Mouse (Mus musculus): Measurements from ENCODE around the gene Tlx1. TPM values are rescaled to one million over a fixed set of nuclear protein-coding genes. Genes with fewer than 3 reads are reported as not detected.

The Tlx1 gene
- polyA plus RNA-seq (2012; rRNA removed) (0.68 and 0.82 TPM in 2 replicates), polyA plus RNA-seq (2014; fragmentation: Nextera tagmentation; extraction: Ambion mirVana) (0.18 and 0.55 TPM in 2 replicates)

GRCm38 (mm10) chr19:45150490-45151181, at the start of gene Tlx1:
Gene Tlx1, plus strand, starts transcription at chr19:45150680.
- 0 out of 2 replicates have a peak within 1 kb of the TSS, but pooled peaks have one; percentile 25 for H3K9ac ChIP-seq (ENCODE audit: low read depth, low read length, severe bottlenecking)

GRCm38 (mm10) chr19:45105591-45105990, 44.9 kb upstream of the Tlx1 start:
- Histone ChIP-seq H3K4me2 (replicated peaks; ENCODE audit: low read depth, low read length, severe bottlenecking) (no peak overlapping the region), H3K9me3 (ENCODE audit: control insufficient read depth, low read length) (no peaks in the 10 kb centered on the region), H3K36me3 (ENCODE audit: control insufficient read depth, insufficient read depth, low read length) (no peaks in the 10 kb centered on the region), H3K27ac (replicated peaks; ENCODE audit: low read depth, low read length) (no peak overlapping the region), H3K27me3 (ENCODE audit: control insufficient read depth, insufficient read depth, low read length) (peaks cover 33% of the 10 kb centered on the region), H3K9ac (ENCODE audit: low read depth, low read length, severe bottlenecking) (no peak overlapping the region), H3K4me3 (replicated peaks; ENCODE audit: low read length) (no peak overlapping the region), H3K4me1 (ENCODE audit: control insufficient read depth, insufficient read depth, low read length) (no peaks in the 10 kb centered on the region)
- ATAC-seq (ENCODE audit: low FRiP score, low read depth) (no peak), DNase-seq (ENCODE audit: low spot score) (no peak)
- no peak for TF ChIP-seq POLR2A (IDR thresholded peaks at IDR 0.05; ENCODE audit: borderline replicate concordance, extremely low read depth, insufficient read depth, insufficient read length)
- 47% methylated on average over 1 of the region's 1 CpGs for WGBS

More at GRCm38 (mm10) chr19:45150490-45151181, at the start of gene Tlx1:
- Histone ChIP-seq H3K36me3 (ENCODE audit: control insufficient read depth, insufficient read depth, low read length) (no peaks in the 10 kb centered on the region), H3K27ac (replicated peaks; ENCODE audit: low read depth, low read length) (no peak within 1 kb of the TSS), H3K27me3 (ENCODE audit: control insufficient read depth, insufficient read depth, low read length) (peaks cover 98% of the 10 kb centered on the region), H3K4me2 (replicated peaks; ENCODE audit: low read depth, low read length, severe bottlenecking) (peak within 1 kb of the TSS; percentile 51), H3K4me3 (replicated peaks; ENCODE audit: low read length) (peak within 1 kb of the TSS; percentile 33), H3K9me3 (ENCODE audit: control insufficient read depth, low read length) (no peaks in the 10 kb centered on the region), H3K4me1 (ENCODE audit: control insufficient read depth, insufficient read depth, low read length) (peaks cover 12% of the 10 kb centered on the region)
- under 1% methylated on average over 52 of the region's 61 CpGs for WGBS
- TF ChIP-seq POLR2A (IDR thresholded peaks at IDR 0.05; ENCODE audit: borderline replicate concordance, extremely low read depth, insufficient read depth, insufficient read length), result no peak
- DNase-seq (ENCODE audit: low spot score) (no peak), ATAC-seq (ENCODE audit: low FRiP score, low read depth) (no peak; the same call in 1 of the 2 replicates)

GRCm38 (mm10) chr19:45106689-45107088, 43.8 kb upstream of the Tlx1 start:
- Histone ChIP-seq H3K27ac (replicated peaks; ENCODE audit: low read depth, low read length) (no peak overlapping the region), H3K4me3 (replicated peaks; ENCODE audit: low read length) (no peak overlapping the region), H3K4me2 (replicated peaks; ENCODE audit: low read depth, low read length, severe bottlenecking) (no peak overlapping the region), H3K27me3 (ENCODE audit: control insufficient read depth, insufficient read depth, low read length) (peaks cover 33% of the 10 kb centered on the region), H3K4me1 (ENCODE audit: control insufficient read depth, insufficient read depth, low read length) (no peaks in the 10 kb centered on the region), H3K9me3 (ENCODE audit: control insufficient read depth, low read length) (no peaks in the 10 kb centered on the region), H3K36me3 (ENCODE audit: control insufficient read depth, insufficient read depth, low read length) (no peaks in the 10 kb centered on the region), H3K9ac (ENCODE audit: low read depth, low read length, severe bottlenecking) (no peak overlapping the region)
- no peak for TF ChIP-seq POLR2A (IDR thresholded peaks at IDR 0.05; ENCODE audit: borderline replicate concordance, extremely low read depth, insufficient read depth, insufficient read length)
- DNase-seq (ENCODE audit: low spot score) (no peak), ATAC-seq (ENCODE audit: low FRiP score, low read depth) (no peak)
- WGBS, result 47% methylated on average over 6 of the region's 6 CpGs

- 70% methylated on average over 8 of the region's 8 CpGs for WGBS
- H3K9ac ChIP-seq (ENCODE audit: low read depth, low read length, severe bottlenecking), result no peak overlapping the region
- no peak for TF ChIP-seq POLR2A (IDR thresholded peaks at IDR 0.05; ENCODE audit: borderline replicate concordance, extremely low read depth, insufficient read depth, insufficient read length)
- no peaks in the 10 kb centered on the region for H3K36me3 ChIP-seq (ENCODE audit: control insufficient read depth, insufficient read depth, low read length)
- no peak for DNase-seq (ENCODE audit: low spot score)
- ATAC-seq (ENCODE audit: low FRiP score, low read depth), result no peak
- peaks cover 3% of the 10 kb centered on the region; the same call in 1 of the 2 replicates for H3K27me3 ChIP-seq (ENCODE audit: control insufficient read depth, insufficient read depth, low read length)
- no peaks in the 10 kb centered on the region for H3K9me3 ChIP-seq (ENCODE audit: control insufficient read depth, low read length)
- no peak overlapping the region for H3K4me3 ChIP-seq (replicated peaks; ENCODE audit: low read length)
- H3K27ac ChIP-seq (replicated peaks; ENCODE audit: low read depth, low read length), result no peak overlapping the region
- no peaks in the 10 kb centered on the region for H3K4me1 ChIP-seq (ENCODE audit: control insufficient read depth, insufficient read depth, low read length)
- H3K4me2 ChIP-seq (replicated peaks; ENCODE audit: low read depth, low read length, severe bottlenecking), result no peak overlapping the region
Observed at GRCm38 (mm10) chr19:45110681-45111080, 39.8 kb upstream of the Tlx1 start.

GRCm38 (mm10) chr19:45112444-45112843, 38.0 kb upstream of the Tlx1 start:
- H3K4me1 ChIP-seq (ENCODE audit: control insufficient read depth, insufficient read depth, low read length), result no peaks in the 10 kb centered on the region
- DNase-seq (ENCODE audit: low spot score) (no peak), ATAC-seq (ENCODE audit: low FRiP score, low read depth) (no peak)
- no peaks in the 10 kb centered on the region for H3K36me3 ChIP-seq (ENCODE audit: control insufficient read depth, insufficient read depth, low read length)
- TF ChIP-seq POLR2A (IDR thresholded peaks at IDR 0.05; ENCODE audit: borderline replicate concordance, extremely low read depth, insufficient read depth, insufficient read length), result no peak
- H3K4me3 ChIP-seq (replicated peaks; ENCODE audit: low read length), result no peak overlapping the region
- H3K27me3 ChIP-seq (ENCODE audit: control insufficient read depth, insufficient read depth, low read length), result no peaks in the 10 kb centered on the region
- no peaks in the 10 kb centered on the region for H3K9me3 ChIP-seq (ENCODE audit: control insufficient read depth, low read length)
- no peak overlapping the region for H3K4me2 ChIP-seq (replicated peaks; ENCODE audit: low read depth, low read length, severe bottlenecking)
- no peak overlapping the region for H3K27ac ChIP-seq (replicated peaks; ENCODE audit: low read depth, low read length)
- H3K9ac ChIP-seq (ENCODE audit: low read depth, low read length, severe bottlenecking), result no peak overlapping the region
- 84% methylated on average over 6 of the region's 6 CpGs for WGBS

Data from limb, embryonic 14.5 days (tissue).